Mouse (Mus musculus) C2C12 (cell line): ENCODE data around the gene Chn2. TPM values are rescaled to one million over a fixed set of nuclear protein-coding genes. Genes with fewer than 3 reads are reported as not detected.

Experiments
- H3K27me3 ChIP-seq: one replicate; pipeline ENCODE4 v1.6.1; 2011; ENCODE audit not compliant: control insufficient read depth, insufficient read depth, insufficient read length
- H3K36me3 ChIP-seq: one replicate; pipeline ENCODE4 v1.6.1; 2011; ENCODE audit not compliant: control insufficient read depth, insufficient read depth
- H3K4me3 ChIP-seq: one replicate; pipeline ENCODE4 v1.5.1; 2011; ENCODE audit warnings: mild to moderate bottlenecking, control low read depth; ENCODE audit not compliant: poor library complexity, insufficient read depth, severe bottlenecking
- H3K79me2 ChIP-seq: one replicate; pipeline ENCODE4 v1.6.1; 2011; ENCODE audit not compliant: control insufficient read depth, insufficient read depth
- H3K79me3 ChIP-seq: one replicate; pipeline ENCODE4 v1.6.1; 2011; ENCODE audit warnings: low read depth, control low read depth
- H3ac ChIP-seq: one replicate; pipeline ENCODE3; 2011; ENCODE audit warnings: low read depth; ENCODE audit not compliant: control insufficient read depth, insufficient read length
- CEBPB ChIP-seq: IDR thresholded peaks from one replicate; pipeline ENCODE4 v1.6.1; 2011; ENCODE audit warnings: low read depth, mild to moderate bottlenecking, control low read depth, moderate library complexity
- CTCF ChIP-seq: IDR thresholded peaks from one replicate; pipeline ENCODE4 v1.5.1; 2011; ENCODE audit not compliant: control insufficient read depth, insufficient read depth, insufficient read length
- FOSL1 ChIP-seq: IDR thresholded peaks from one replicate; pipeline ENCODE4 v1.8.0; 2011; ENCODE audit warnings: mild to moderate bottlenecking, low read length; ENCODE audit not compliant: poor library complexity, insufficient read depth, severe bottlenecking
- MAX ChIP-seq: IDR thresholded peaks from one replicate; pipeline ENCODE4 v1.6.1; 2011; ENCODE audit warnings: mild to moderate bottlenecking, control low read depth
- MYOD1 ChIP-seq: IDR thresholded peaks from one replicate; pipeline ENCODE4 v1.6.1; 2011; ENCODE audit warnings: low read depth; ENCODE audit not compliant: control insufficient read depth, insufficient read length
- MYOG ChIP-seq: IDR thresholded peaks from one replicate; pipeline ENCODE4 v1.6.1; 2011; ENCODE audit not compliant: control insufficient read depth, insufficient read length; ENCODE audit errors: extremely low read depth
- USF1 ChIP-seq: IDR thresholded peaks from one replicate; pipeline ENCODE4 v1.6.1; 2011; ENCODE audit warnings: low read depth, mild to moderate bottlenecking, control low read depth, moderate library complexity
- long read RNA-seq, 2 experiments: library from polyadenylated mRNA; unstranded; transcript quantifications; one replicate each; pipeline ENCODE4 v2.0.0; 2019 to 2020
- polyA plus RNA-seq: library from polyadenylated mRNA; unstranded; fragments of >200 nt; fragmentation: generic; extraction: Trizol; gene quantifications from one replicate; pipeline ENCODE4 v1.2.1, GENCODE M21; 2012; ENCODE audit warnings: missing spikeins

The Chn2 gene
- 6.4 TPM for polyA plus RNA-seq
- long read RNA-seq, experiment 1, transcript Chn2-201 (13 exons, 2,418 nt), result major isoform, 15 of 18 reads
- long read RNA-seq, experiment 1, partial matches to known transcripts, result 0 of 18 reads
- long read RNA-seq, experiment 1, other reads (novel, unspliced or antisense), result 0 of 18 reads
- long read RNA-seq, experiment 2, transcript Chn2-201 (13 exons, 2,418 nt), result major isoform, 63 of 69 reads
- long read RNA-seq, experiment 2, partial matches to known transcripts, result 1 of 69 reads
- long read RNA-seq, experiment 2, other reads (novel, unspliced or antisense), result 1 of 69 reads

DNA sequence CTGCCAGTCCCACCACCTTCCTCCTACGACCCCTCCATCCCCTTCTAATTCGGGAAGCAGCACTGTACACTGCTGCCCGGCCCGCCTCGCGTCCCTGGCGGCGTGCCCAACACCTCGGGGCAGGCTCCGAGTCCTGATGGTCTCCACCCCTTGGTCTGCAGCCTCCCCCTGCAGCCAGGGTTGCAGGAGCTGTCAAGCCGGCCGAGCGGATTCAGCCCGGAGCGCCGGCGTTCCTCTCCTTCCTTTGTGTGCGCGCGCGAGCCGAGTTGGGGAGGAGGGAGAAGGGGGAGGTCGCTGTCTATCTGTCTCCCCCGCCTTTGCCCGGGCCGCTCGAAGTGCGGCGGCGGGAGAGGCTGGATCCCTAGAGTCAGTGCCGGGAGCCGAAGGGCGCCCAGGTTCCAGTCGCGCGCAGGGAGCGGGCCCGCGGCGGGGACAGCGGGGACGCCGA lies at the start of gene Chn2:
TSS of gene Chn2 (plus strand) at position 198 of the 448 bp plus-strand sequence.
- TF ChIP-seq MAX (no peak), CEBPB (no peak), FOSL1 (no peak), MYOG (no peak), MYOD1 (no peak), CTCF (no peak), USF1 (no peak)
- H3ac ChIP-seq, result peak within 1 kb of the TSS; percentile 75
- peak within 1 kb of the TSS; percentile 34 for H3K4me3 ChIP-seq
- no peaks in the 10 kb centered on the region for H3K79me2 ChIP-seq
- H3K79me3 ChIP-seq, result no peaks in the 10 kb centered on the region
- no peaks in the 10 kb centered on the region for H3K36me3 ChIP-seq
- H3K27me3 ChIP-seq, result no peaks in the 10 kb centered on the region

DNA sequence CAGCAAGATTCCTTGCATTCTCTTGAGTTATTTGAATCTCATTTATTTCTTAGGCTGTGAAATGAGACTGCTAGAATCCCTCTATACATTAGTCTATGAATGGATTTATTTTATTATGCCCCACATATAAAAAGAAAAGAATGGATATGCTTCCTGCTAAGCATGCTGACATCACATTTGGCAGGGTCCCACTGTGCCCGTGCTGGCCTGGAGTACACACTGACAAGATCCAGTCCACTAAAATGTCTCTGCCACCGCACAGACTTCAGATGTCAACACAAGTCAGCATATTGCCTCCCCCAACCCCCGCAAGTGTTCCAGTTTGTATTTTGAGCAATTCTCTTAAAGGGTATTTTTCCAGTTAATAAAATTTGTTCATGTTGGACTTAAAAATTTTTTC lies 47.0 kb upstream of the Chn2 start:
- Histone ChIP-seq H3K36me3 (no peaks in the 10 kb centered on the region), H3K4me3 (no peak overlapping the region)
- no peak for TF ChIP-seq MYOD1
- no peak for TF ChIP-seq MYOG
- no peak for TF ChIP-seq MAX
- TF ChIP-seq USF1, result no peak
- TF ChIP-seq FOSL1, result no peak
- TF ChIP-seq CTCF, result no peak
- TF ChIP-seq CEBPB, result no peak

DNA sequence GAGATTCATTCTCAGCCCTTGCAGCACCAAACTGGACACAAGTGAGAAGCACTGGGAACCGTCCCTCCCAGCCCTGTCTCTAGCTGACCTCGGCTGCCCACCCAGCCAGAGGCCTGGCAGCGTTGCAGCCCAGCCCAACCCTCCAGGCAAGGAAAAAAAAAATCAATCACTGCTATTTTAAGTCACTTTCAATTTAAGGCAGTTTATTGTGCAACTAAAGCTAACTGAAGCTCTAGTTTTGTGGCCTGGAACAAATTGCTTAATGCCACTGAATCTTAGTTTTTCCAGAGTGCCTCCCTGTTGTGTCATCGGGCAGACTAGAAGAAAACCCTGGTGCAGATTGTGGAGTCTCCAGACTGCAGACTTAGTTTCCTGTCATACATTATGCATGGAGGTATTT lies 43.8 kb upstream of the Chn2 start:
- Histone ChIP-seq H3ac (no peak overlapping the region), H3K79me3 (no peaks in the 10 kb centered on the region), H3K4me3 (no peak overlapping the region), H3K27me3 (peaks cover 3% of the 10 kb centered on the region), H3K36me3 (no peaks in the 10 kb centered on the region), H3K79me2 (no peaks in the 10 kb centered on the region)
- TF ChIP-seq CEBPB (peak; percentile 9), MYOG (no peak)

More for the DNA sequence above, 47.0 kb upstream of the Chn2 start:
- Histone ChIP-seq H3K79me3 (no peaks in the 10 kb centered on the region), H3K27me3 (peaks cover 3% of the 10 kb centered on the region), H3K79me2 (no peaks in the 10 kb centered on the region), H3ac (no peak overlapping the region)

DNA sequence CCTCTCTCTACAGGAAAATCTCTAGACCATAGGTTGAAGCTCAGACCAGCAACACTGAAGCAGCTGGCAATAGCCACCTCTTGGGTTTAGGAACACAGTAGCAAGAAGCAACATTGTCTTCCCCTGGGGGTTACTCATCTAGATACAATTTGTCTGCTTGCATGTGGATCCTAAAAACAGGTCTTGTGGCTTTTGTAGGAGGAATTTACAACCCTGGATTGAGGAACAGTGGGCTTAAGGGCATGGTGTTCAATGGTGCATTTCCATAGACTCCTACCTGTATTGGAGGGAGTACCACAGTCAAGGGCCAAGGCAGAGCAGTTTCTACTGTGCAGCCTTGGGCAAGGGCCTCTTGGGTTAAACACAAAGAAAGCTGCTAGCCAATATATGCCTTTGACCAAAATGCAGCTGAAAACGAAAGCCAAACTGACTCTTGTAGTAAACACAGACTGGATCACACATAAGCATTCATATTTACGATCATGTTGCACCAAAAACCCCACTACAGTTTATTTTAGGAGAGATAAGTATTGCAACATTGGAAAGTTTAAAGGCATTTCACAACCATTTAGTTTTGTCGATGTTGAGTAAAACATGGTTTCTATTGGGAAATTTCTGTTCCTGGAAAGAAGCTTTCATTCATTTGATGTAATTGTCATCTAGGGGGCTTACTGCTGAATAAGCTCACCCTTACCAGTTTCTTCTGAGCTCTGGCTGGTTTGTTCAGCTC lies 43.0 kb upstream of the Chn2 start:
- Histone ChIP-seq H3K4me3 (no peak overlapping the region), H3ac (no peak overlapping the region), H3K79me3 (no peaks in the 10 kb centered on the region), H3K79me2 (no peaks in the 10 kb centered on the region), H3K36me3 (no peaks in the 10 kb centered on the region), H3K27me3 (peaks cover 3% of the 10 kb centered on the region)
- TF ChIP-seq CTCF (no peak), MAX (no peak), USF1 (no peak), CEBPB (no peak), MYOG (no peak), MYOD1 (no peak), FOSL1 (no peak)

DNA sequence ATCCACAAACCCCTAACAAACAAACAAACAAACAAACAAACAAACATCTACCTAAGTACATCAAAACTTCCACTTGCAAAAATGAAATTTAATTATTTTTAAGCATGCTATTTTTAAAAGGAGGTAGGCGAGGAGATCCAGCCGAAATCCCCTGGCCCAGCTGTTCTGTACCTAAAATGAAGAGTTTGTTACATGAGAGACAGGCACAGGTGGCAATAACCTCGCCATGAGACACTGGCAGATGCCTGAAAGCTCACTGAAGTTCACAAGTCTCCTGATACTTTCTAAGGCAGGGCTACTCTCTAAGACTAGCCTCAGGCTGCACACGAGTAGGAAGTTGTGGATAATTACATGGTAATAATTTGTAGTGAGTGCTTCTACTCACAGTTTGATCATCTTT lies 34.1 kb upstream of the Chn2 start:
- no peaks in the 10 kb centered on the region for H3K27me3 ChIP-seq
- TF ChIP-seq CEBPB, result no peak
- TF ChIP-seq MAX, result no peak
- TF ChIP-seq CTCF, result no peak
- no peak for TF ChIP-seq USF1
- no peak for TF ChIP-seq MYOD1
- TF ChIP-seq FOSL1, result no peak
- TF ChIP-seq MYOG, result no peak
- no peaks in the 10 kb centered on the region for H3K79me2 ChIP-seq
- no peak overlapping the region for H3ac ChIP-seq
- no peak overlapping the region for H3K4me3 ChIP-seq
- H3K36me3 ChIP-seq, result no peaks in the 10 kb centered on the region
- no peaks in the 10 kb centered on the region for H3K79me3 ChIP-seq
